Mouse (Mus musculus): ENCODE results near the gene Enox1. TPM values are rescaled to one million over a fixed set of nuclear protein-coding genes. Genes with fewer than 3 reads are reported as not detected.

Gene Enox1
- polyA plus RNA-seq, 1 experiment = 0.28 TPM

DNA sequence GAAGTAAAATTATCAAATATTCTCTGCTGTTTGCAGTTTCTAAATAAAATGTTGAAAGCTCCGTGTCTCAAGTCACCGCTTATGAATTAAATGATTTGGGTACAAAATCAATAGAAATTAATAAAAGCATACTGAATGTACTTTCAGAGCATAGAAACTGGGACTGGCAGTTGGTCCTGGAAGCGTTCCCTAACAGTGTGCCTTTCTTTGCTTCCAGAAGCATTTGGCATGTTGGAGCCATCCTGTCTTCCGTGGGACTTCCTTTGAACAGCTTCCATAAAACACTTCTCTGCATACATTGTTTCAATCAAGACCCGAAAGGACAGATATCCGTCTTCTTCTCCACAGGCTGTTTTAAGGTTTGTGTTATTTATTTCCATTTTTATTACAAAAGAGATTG lies 285.0 kb downstream of the Enox1 start:
- Histone ChIP-seq H3K4me3 (replicated peaks; ENCODE audit: extremely low read depth, low read depth, low read length) (no peak overlapping the region), H3K4me1 (ENCODE audit: control insufficient read depth, insufficient read depth, low read length) (no peaks in the 10 kb centered on the region)
- 79% methylated on average over 6 of the region's 6 CpGs for WGBS
- no peak for DNase-seq
- TF ChIP-seq POLR2A (IDR thresholded peaks at IDR 0.05; ENCODE audit: borderline replicate concordance, extremely low read depth, low read depth, low read length) (no peak), CTCF (IDR thresholded peaks at IDR 0.05; ENCODE audit: insufficient read depth, low read length) (no peak)

DNA sequence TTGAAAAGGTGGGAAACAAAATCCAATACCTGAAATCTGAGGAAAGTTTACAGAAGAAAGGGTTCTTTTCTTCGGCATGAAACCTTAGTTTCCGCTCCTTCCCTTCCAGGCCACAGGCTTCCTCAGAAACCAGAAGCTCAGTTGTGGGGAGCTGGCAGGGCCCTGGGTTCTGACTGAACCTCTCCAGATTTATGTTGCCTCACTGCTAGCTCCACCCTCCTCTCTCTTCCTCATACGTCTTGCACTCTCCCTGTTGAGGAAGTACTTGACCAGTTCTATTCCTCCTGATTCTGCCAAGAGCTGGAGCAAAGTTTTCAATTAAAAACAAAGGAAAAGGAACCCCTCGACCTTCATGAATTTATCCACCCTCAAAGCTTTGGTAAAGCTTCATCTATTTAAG lies 291.4 kb downstream of the Enox1 start:
- Histone ChIP-seq H3K4me1 (ENCODE audit: control insufficient read depth, insufficient read depth, low read length) (no peaks in the 10 kb centered on the region), H3K4me3 (replicated peaks; ENCODE audit: extremely low read depth, low read depth, low read length) (no peak overlapping the region)
- TF ChIP-seq CTCF (IDR thresholded peaks at IDR 0.05; ENCODE audit: insufficient read depth, low read length) = no peak
- TF ChIP-seq POLR2A (IDR thresholded peaks at IDR 0.05; ENCODE audit: borderline replicate concordance, extremely low read depth, low read depth, low read length) = no peak
- DNase-seq = no peak
- WGBS = 52% methylated on average over 4 of the region's 4 CpGs

DNA sequence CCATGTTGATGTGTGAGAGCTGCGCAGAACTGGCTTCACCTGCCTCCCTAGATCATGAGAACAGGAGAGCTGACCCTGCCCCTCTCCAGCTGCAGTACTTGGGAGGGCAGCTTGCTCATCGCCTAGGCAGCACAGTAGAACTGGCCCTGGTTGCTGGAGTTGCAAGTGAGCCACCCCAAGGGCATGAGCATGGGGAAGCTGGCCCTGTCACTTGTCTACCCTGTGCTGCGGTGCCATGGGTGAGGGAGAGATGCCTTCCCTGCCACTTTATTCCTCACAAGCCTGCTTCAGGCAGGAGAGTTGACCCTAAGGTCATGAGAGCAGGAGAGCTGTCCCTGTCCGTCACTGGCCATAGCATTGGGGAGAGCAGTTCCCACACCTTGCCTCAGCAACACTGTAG lies 295.4 kb downstream of the Enox1 start:
- no peak for DNase-seq
- Histone ChIP-seq H3K4me3 (replicated peaks; ENCODE audit: extremely low read depth, low read depth, low read length) (no peak overlapping the region), H3K4me1 (ENCODE audit: control insufficient read depth, insufficient read depth, low read length) (no peaks in the 10 kb centered on the region)
- TF ChIP-seq CTCF (IDR thresholded peaks at IDR 0.05; ENCODE audit: insufficient read depth, low read length) = no peak
- no peak for TF ChIP-seq POLR2A (IDR thresholded peaks at IDR 0.05; ENCODE audit: borderline replicate concordance, extremely low read depth, low read depth, low read length)
- WGBS = 92% methylated on average over 4 of the region's 4 CpGs

DNA sequence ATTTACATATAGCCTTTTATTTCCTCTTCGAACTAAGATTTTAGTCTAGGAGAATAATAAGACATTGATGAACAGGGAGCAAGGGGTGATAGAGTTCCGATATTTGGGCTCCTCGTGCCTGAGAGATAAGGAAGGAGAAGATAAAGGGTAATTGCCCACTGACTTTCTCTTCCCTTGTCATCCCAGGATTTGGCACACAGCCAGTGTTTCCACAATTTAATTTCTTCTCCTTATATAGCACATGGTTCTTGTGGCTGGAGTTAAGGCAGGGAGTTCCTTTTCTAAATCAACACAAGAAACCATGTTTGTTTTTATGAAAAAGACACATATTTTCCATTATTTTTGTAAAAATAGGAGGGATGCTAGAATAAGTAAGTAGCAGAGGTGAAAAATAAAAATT lies 299.5 kb downstream of the Enox1 start:
- H3K4me1 ChIP-seq (ENCODE audit: control insufficient read depth, insufficient read depth, low read length) = no peaks in the 10 kb centered on the region
- TF ChIP-seq POLR2A (IDR thresholded peaks at IDR 0.05; ENCODE audit: borderline replicate concordance, extremely low read depth, low read depth, low read length) (no peak), CTCF (IDR thresholded peaks at IDR 0.05; ENCODE audit: insufficient read depth, low read length) (no peak)

DNA sequence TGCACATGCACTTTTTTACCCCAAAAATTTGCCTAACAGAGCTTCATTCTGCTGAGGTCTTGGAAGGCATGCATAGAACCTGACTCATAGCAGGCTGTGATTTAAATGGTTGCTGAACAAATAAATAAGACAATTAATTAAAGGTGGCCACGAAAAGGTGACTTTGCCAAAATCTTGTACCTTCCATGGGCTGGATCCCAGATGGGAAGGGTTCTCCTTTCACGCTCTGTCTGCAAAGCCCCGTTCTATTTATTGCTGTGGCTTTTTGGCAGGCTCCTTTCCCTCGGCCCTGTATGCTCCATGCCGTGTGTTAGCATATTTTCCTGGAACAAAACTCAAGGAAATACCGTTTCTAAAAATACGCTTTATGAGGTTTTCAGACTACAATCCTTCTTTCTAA lies 300.3 kb downstream of the Enox1 start:
- WGBS = 45% methylated on average over 7 of the region's 7 CpGs
- no peak overlapping the region for H3K4me3 ChIP-seq (replicated peaks; ENCODE audit: extremely low read depth, low read depth, low read length)
- no peak for DNase-seq
- no peaks in the 10 kb centered on the region for H3K4me1 ChIP-seq (ENCODE audit: control insufficient read depth, insufficient read depth, low read length)
- TF ChIP-seq CTCF (IDR thresholded peaks at IDR 0.05; ENCODE audit: insufficient read depth, low read length) (no peak), POLR2A (IDR thresholded peaks at IDR 0.05; ENCODE audit: borderline replicate concordance, extremely low read depth, low read depth, low read length) (no peak)

More for the DNA sequence above, 299.5 kb downstream of the Enox1 start:
- no peak overlapping the region for H3K4me3 ChIP-seq (replicated peaks; ENCODE audit: extremely low read depth, low read depth, low read length)
- 52% methylated on average over 3 of the region's 3 CpGs for WGBS
- DNase-seq = no peak

DNA sequence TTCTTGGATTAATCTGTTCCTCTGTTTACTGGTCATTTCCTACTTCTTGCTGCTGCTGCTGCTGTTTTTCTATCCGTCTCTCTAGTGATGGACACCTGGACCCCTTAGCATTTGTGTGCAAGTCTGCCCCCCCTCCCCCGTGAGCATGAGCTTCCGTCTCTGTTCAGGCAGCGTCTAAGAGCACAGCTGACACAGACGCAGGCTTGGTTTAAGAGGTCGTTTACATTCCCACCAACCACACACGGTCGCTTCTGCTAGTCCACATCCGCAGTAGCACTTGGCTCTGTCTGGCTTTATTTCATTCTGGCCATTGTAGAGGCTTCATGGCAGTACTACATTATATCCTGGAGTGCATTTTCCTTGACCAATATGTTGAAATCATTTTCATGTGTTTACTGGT lies 301.7 kb downstream of the Enox1 start:
- TF ChIP-seq CTCF (IDR thresholded peaks at IDR 0.05; ENCODE audit: insufficient read depth, low read length) = no peak
- no peak for TF ChIP-seq POLR2A (IDR thresholded peaks at IDR 0.05; ENCODE audit: borderline replicate concordance, extremely low read depth, low read depth, low read length)
- no peak for DNase-seq
- 12% methylated on average over 9 of the region's 9 CpGs for WGBS
- H3K4me1 ChIP-seq (ENCODE audit: control insufficient read depth, insufficient read depth, low read length) = no peaks in the 10 kb centered on the region
- H3K4me3 ChIP-seq (replicated peaks; ENCODE audit: extremely low read depth, low read depth, low read length) = no peak overlapping the region

DNA sequence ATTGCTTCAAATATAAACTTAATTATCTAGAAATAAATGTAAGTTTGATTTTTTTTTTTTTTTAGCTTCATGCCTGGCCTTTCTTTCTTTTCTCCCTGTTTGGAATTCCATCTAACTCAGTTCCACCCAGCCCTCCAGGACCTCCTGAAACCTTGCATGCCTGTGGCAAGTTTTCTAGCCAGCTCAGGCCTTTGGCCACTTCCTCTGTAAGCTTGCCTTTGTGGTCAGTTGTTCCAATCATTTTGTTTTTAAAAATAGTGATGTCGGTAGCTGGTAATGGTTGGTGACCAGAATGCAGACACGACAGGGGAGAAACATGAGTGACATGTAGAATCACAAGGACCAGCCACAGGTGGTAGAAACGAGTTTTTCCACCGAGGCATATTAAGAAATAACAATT lies 307.4 kb downstream of the Enox1 start:
- 78% methylated on average over 4 of the region's 4 CpGs for WGBS
- DNase-seq = no peak
- Histone ChIP-seq H3K4me1 (ENCODE audit: control insufficient read depth, insufficient read depth, low read length) (no peaks in the 10 kb centered on the region), H3K4me3 (replicated peaks; ENCODE audit: extremely low read depth, low read depth, low read length) (no peak overlapping the region)
- TF ChIP-seq CTCF (IDR thresholded peaks at IDR 0.05; ENCODE audit: insufficient read depth, low read length) = no peak
- TF ChIP-seq POLR2A (IDR thresholded peaks at IDR 0.05; ENCODE audit: borderline replicate concordance, extremely low read depth, low read depth, low read length) = no peak

DNA sequence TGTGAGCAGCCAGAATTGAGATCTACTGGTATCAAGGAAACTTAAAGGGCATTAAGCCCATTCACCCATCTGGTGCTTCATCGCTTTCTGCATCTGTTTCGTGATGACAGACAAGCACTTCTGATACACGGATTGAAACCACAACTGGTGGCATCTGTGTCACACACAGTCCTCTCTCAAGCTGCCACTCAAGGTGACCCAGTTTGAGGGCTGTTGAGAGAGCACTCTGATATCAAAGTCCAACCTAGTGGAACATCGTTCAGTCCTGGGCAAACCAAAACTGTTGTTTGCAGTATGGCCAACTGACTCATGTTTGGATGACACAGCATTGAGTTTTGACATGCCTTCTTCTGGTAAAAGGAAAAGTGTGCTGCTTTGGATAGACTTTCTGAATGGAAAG lies 308.2 kb downstream of the Enox1 start:
- TF ChIP-seq CTCF (IDR thresholded peaks at IDR 0.05; ENCODE audit: insufficient read depth, low read length) = no peak
- TF ChIP-seq POLR2A (IDR thresholded peaks at IDR 0.05; ENCODE audit: borderline replicate concordance, extremely low read depth, low read depth, low read length) = no peak
- WGBS = 69% methylated on average over 4 of the region's 4 CpGs
- Histone ChIP-seq H3K4me3 (replicated peaks; ENCODE audit: extremely low read depth, low read depth, low read length) (no peak overlapping the region), H3K4me1 (ENCODE audit: control insufficient read depth, insufficient read depth, low read length) (no peaks in the 10 kb centered on the region)
- DNase-seq = no peak

DNA sequence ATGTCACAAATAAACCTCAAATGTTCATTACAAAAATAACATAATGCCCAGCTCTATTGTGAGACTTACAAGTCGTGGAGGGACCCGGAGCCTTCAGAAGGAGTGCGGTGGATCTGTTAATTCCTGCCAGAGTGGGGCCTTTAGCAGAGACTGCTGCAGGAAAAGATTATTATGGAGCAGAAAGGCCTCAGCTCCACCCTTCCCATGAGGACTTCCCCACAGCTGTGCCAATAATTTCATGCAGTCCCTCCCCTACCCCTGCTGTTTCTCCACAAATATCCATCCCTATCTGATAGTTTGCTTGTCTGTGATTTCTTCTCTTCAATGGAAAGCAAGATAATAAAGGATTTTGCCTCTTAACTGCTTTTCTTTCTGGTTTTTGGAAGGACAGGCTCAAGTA lies 314.0 kb downstream of the Enox1 start:
- no peak overlapping the region for H3K4me3 ChIP-seq (replicated peaks; ENCODE audit: extremely low read depth, low read depth, low read length)
- no peaks in the 10 kb centered on the region for H3K4me1 ChIP-seq (ENCODE audit: control insufficient read depth, insufficient read depth, low read length)
- WGBS = 65% methylated on average over 3 of the region's 3 CpGs
- DNase-seq = no peak
- no peak for TF ChIP-seq CTCF (IDR thresholded peaks at IDR 0.05; ENCODE audit: insufficient read depth, low read length)
- no peak for TF ChIP-seq POLR2A (IDR thresholded peaks at IDR 0.05; ENCODE audit: borderline replicate concordance, extremely low read depth, low read depth, low read length)

DNA sequence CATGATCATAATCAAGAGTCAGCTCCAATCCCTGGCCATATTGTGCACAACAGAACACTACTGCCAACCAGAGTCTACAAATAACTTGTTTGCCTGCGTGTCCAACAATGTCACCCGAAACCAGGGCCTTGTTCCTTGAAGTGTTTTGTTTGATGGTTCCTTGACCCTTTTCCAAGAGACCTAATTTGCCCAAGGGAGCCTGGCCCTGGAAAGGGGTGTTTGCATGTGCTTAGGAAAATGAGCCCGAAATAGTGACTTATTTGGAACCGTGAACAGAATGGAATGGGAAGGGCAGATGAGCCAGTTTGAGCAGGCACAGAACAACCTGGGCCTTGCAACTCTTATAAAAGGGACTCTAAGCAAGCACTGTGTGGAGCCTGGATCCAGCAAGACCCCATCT lies 316.9 kb downstream of the Enox1 start:
- no peak for DNase-seq
- no peak for TF ChIP-seq POLR2A (IDR thresholded peaks at IDR 0.05; ENCODE audit: borderline replicate concordance, extremely low read depth, low read depth, low read length)
- TF ChIP-seq CTCF (IDR thresholded peaks at IDR 0.05; ENCODE audit: insufficient read depth, low read length) = no peak
- Histone ChIP-seq H3K4me1 (ENCODE audit: control insufficient read depth, insufficient read depth, low read length) (no peaks in the 10 kb centered on the region), H3K4me3 (replicated peaks; ENCODE audit: extremely low read depth, low read depth, low read length) (no peak overlapping the region)
- WGBS = 69% methylated on average over 4 of the region's 4 CpGs
